Mouse (Mus musculus): ENCODE measurements around the gene Rin1. TPM values are rescaled to one million over a fixed set of nuclear protein-coding genes. Genes with fewer than 3 reads are reported as not detected.

The Rin1 gene
- total and polyA plus RNA-seq, 3 experiments = 0.13 to 0.89 (median 0.47) TPM

GRCm38 (mm10) chr19:5095887-5096474 is 45.7 kb downstream of the Rin1 start:
- no peak for TF ChIP-seq USF1 (IDR thresholded peaks at IDR 0.05; ENCODE audit: low read depth, low read length)
- TF ChIP-seq NRF1 (IDR thresholded peaks at IDR 0.05; ENCODE audit: low read depth, low read length) = no peak
- TF ChIP-seq ELF1 (IDR thresholded peaks at IDR 0.05; ENCODE audit: low read depth, low read length) = no peak
- no peaks in the 10 kb centered on the region for H3K79me2 ChIP-seq (replicated peaks; ENCODE audit: control insufficient read depth, extremely low read depth, insufficient read depth, poor library complexity, severe bottlenecking)
- H3K9ac ChIP-seq (ENCODE audit: insufficient read depth, low read depth) = no peak overlapping the region
- peaks cover 40 to 55% of the 10 kb centered on the region in 2 experiments for H3K36me3 ChIP-seq (replicated peaks in 1 of 2; ENCODE audit: control insufficient read depth in 1 of 2, insufficient read depth in 1 of 2, low read length in 1 of 2)
- no peak overlapping the region for H3K4me2 ChIP-seq (ENCODE audit: insufficient read depth, low read depth, poor library complexity, severe bottlenecking)
- H3K4me3 ChIP-seq (replicated peaks in 1 of 3; ENCODE audit: low read depth in 2 of 3, low read length in 2 of 3, poor library complexity in 1 of 3) = no peak overlapping the region
- in situ Hi-C loops (cut with MboI; ENCODE audit: low pct_ligation_motif_present, low pct_unique_long_range_greater_than_20kb, low sequenced_read_pairs) (no loop called here), dilution Hi-C loops (cut with MboI; ENCODE audit: extremely low pct_ligation_motif_present, extremely low pct_unique_long_range_greater_than_20kb, low sequenced_read_pairs) (no loop called here)
- H3K4me1 ChIP-seq (ENCODE audit: control insufficient read depth in 1 of 2, insufficient read depth in 2 of 2) = peaks cover 10% of the 10 kb centered on the region in 2 experiments; a peak in 3 of 4 replicates
- H3K27me3 ChIP-seq (replicated peaks) = no peaks in the 10 kb centered on the region
- H3K27ac ChIP-seq (ENCODE audit: insufficient read depth, low read depth) = no peak overlapping the region
- no peak for DNase-seq (ENCODE audit: extremely low read depth)
- H3K9me3 ChIP-seq (replicated peaks; ENCODE audit: low read length) = no peaks in the 10 kb centered on the region

- no peak overlapping the region for H3K27ac ChIP-seq (ENCODE audit: insufficient read depth, low read depth)
- dilution Hi-C loops (cut with MboI; ENCODE audit: extremely low pct_ligation_motif_present, extremely low pct_unique_long_range_greater_than_20kb, low sequenced_read_pairs) = no loop called here
- no peaks in the 10 kb centered on the region for H3K27me3 ChIP-seq (replicated peaks)
- H3K4me1 ChIP-seq (ENCODE audit: control insufficient read depth in 1 of 2, insufficient read depth in 2 of 2) = peaks cover 10% of the 10 kb centered on the region in 2 experiments; a peak in 3 of 4 replicates
- no peak for DNase-seq (ENCODE audit: extremely low read depth)
- in situ Hi-C loops (cut with MboI; ENCODE audit: low pct_ligation_motif_present, low pct_unique_long_range_greater_than_20kb, low sequenced_read_pairs) = no loop called here
- TF ChIP-seq MEF2A (IDR thresholded peaks at IDR 0.05; ENCODE audit: borderline replicate concordance, low read depth, low read length) = no peak
- no peak for TF ChIP-seq NELFE (IDR thresholded peaks at IDR 0.05; ENCODE audit: low read depth, low read length)
- no peak for TF ChIP-seq MAFK (IDR thresholded peaks at IDR 0.05; ENCODE audit: insufficient replicate concordance, low read length)
- TF ChIP-seq UBTF (IDR thresholded peaks at IDR 0.05; ENCODE audit: low read depth, low read length) = no peak
- TF ChIP-seq ZMIZ1 (IDR thresholded peaks at IDR 0.05; ENCODE audit: low read depth, low read length) = 0 out of 2 replicates have a peak, but pooled peaks have one; percentile 44
- TF ChIP-seq NRF1 (IDR thresholded peaks at IDR 0.05; ENCODE audit: low read depth, low read length) = no peak
- TF ChIP-seq MAZ (IDR thresholded peaks at IDR 0.05; ENCODE audit: low read depth, low read length) = no peak
- TF ChIP-seq CHD2 (IDR thresholded peaks at IDR 0.05; ENCODE audit: low read length) = 0 out of 2 replicates have a peak, but pooled peaks have one; percentile 3
- no peak for TF ChIP-seq ZNF384 (IDR thresholded peaks at IDR 0.05; ENCODE audit: low read depth, low read length)
- no peak for TF ChIP-seq CTCF (conservative IDR thresholded peaks at IDR 0.05 in 1 of 2, IDR thresholded peaks at IDR 0.05 in 1 of 2; ENCODE audit: low read depth in 2 of 2, low read length in 2 of 2)
- TF ChIP-seq BHLHE40 (IDR thresholded peaks at IDR 0.05; ENCODE audit: low read depth, low read length) = no peak
- no peak for TF ChIP-seq TCF12 (IDR thresholded peaks at IDR 0.05; ENCODE audit: low read depth, low read length)
- TF ChIP-seq POLR2A (IDR thresholded peaks at IDR 0.05; ENCODE audit: low read depth, low read length) = no peak
- no peak for TF ChIP-seq TBP (conservative IDR thresholded peaks at IDR 0.05; ENCODE audit: low read depth, low read length)
- TF ChIP-seq ELF1 (IDR thresholded peaks at IDR 0.05; ENCODE audit: low read depth, low read length) = no peak
- no peaks in the 10 kb centered on the region for H3K9me3 ChIP-seq (replicated peaks; ENCODE audit: low read length)
- peak overlapping the region; percentile 58 for H3K9ac ChIP-seq (ENCODE audit: insufficient read depth, low read depth)
- H3K4me2 ChIP-seq (ENCODE audit: insufficient read depth, low read depth, poor library complexity, severe bottlenecking) = peak overlapping the region; percentile 72
- H3K36me3 ChIP-seq (replicated peaks in 1 of 2; ENCODE audit: control insufficient read depth in 1 of 2, insufficient read depth in 1 of 2, low read length in 1 of 2) = peaks cover 35 to 55% of the 10 kb centered on the region in 2 experiments
- peak overlapping the region in 1 of 3 experiments; percentile 34 for H3K4me3 ChIP-seq (replicated peaks in 1 of 3; ENCODE audit: low read depth in 2 of 3, low read length in 2 of 3, poor library complexity in 1 of 3)
- H3K79me2 ChIP-seq (replicated peaks; ENCODE audit: control insufficient read depth, extremely low read depth, insufficient read depth, poor library complexity, severe bottlenecking) = no peaks in the 10 kb centered on the region
These were observed 47.5 kb downstream of the Rin1 start for GRCm38 (mm10) chr19:5097521-5098362.

Measured in CH12.LX (cell line).